Mouse (Mus musculus) forebrain, embryonic 13.5 days (tissue): ENCODE results near the gene Frmd5. TPM values are rescaled to one million over a fixed set of nuclear protein-coding genes. Genes with fewer than 3 reads are reported as not detected.
A peak's percentile ranks its signal among the peaks of the same experiment; 100 is the strongest.

ENCODE experiments used
- ATAC-seq: fragments of 200-750 bp; cut with Nextera tagmentation; 2 replicates; pipeline ENCODE4 v1.8.0; 2017
- H3K27ac ChIP-seq: fragments of 300-500 bp; sonication (generic); 2 replicates; pipeline ENCODE4 v1.5.1; 2015; ENCODE audit warnings: inconsistent platforms, mild to moderate bottlenecking, moderate library complexity
- H3K27me3 ChIP-seq: fragments of 300-500 bp; sonication (generic); 2 replicates; pipeline ENCODE4 v1.6.1; 2015; ENCODE audit warnings: mild to moderate bottlenecking, inconsistent platforms
- H3K36me3 ChIP-seq: fragments of 300-500 bp; sonication (generic); 2 replicates; pipeline ENCODE4 v1.6.1; 2015; ENCODE audit warnings: mild to moderate bottlenecking, inconsistent platforms; ENCODE audit not compliant: poor library complexity, severe bottlenecking
- H3K4me1 ChIP-seq: fragments of 300-500 bp; sonication (generic); 2 replicates; pipeline ENCODE4 v1.6.1; 2015; ENCODE audit warnings: inconsistent platforms
- H3K4me2 ChIP-seq: fragments of 300-500 bp; sonication (generic); 2 replicates; pipeline ENCODE4 v1.6.1; 2015; ENCODE audit warnings: inconsistent platforms, mild to moderate bottlenecking, moderate library complexity
- H3K4me3 ChIP-seq: fragments of 300-500 bp; sonication (generic); 2 replicates; pipeline ENCODE4 v1.5.1; 2015; ENCODE audit warnings: mild to moderate bottlenecking, inconsistent platforms
- H3K9ac ChIP-seq: fragments of 300-500 bp; sonication (generic); 2 replicates; pipeline ENCODE4 v1.6.1; 2015; ENCODE audit warnings: mild to moderate bottlenecking, inconsistent platforms
- H3K9me3 ChIP-seq: fragments of 300-500 bp; sonication (generic); replicated peaks from 2 replicates; pipeline ENCODE4 v1.6.1; 2016; ENCODE audit warnings: inconsistent platforms
- WGBS: fragments of 180-500 bp; shearing (Covaris S2); methylation state at CpG from one replicate; pipeline ENCODE4 v1.1.7; 2015; 5-methylcytosine and 5-hydroxymethylcytosine counted together
- polyA plus RNA-seq: library from polyadenylated mRNA; unstranded; fragments of >200 nt; fragmentation: Nextera tagmentation; extraction: Ambion mirVana; gene quantifications from 2 replicates; pipeline ENCODE4 v1.2.1, GENCODE M21; 2015

The Frmd5 gene
- polyA plus RNA-seq, 1 experiment from 2014 or later: 29.6 TPM

DNA sequence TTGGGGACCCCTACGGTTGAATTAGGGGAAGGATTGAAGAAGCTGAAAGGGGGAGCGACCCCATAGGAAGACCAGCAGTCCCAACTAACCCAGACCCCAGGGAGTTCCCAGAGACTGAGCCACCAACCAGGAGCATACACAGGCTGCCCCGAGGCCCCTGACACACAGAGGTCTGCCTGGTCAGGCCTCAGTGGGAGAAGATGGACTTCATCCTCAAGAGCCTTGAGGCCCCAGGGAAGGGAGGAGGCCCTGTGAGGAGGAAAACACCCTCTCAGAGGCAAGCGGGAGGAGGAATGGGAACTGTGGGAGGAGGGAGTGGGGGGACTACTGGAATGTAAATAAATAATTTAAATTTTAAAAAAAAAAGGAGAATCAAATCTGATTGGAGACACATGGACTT is 160.4 kb downstream of the Frmd5 start:
- no peaks in the 10 kb centered on the region for H3K27me3 ChIP-seq
- peaks cover 20% of the 10 kb centered on the region for H3K4me1 ChIP-seq
- no peak overlapping the region for H3K4me2 ChIP-seq
- no peaks in the 10 kb centered on the region for H3K36me3 ChIP-seq
- H3K9ac ChIP-seq: no peak overlapping the region
- H3K4me3 ChIP-seq: no peak overlapping the region
- H3K9me3 ChIP-seq: no peaks in the 10 kb centered on the region
- no peak for ATAC-seq
- no peak overlapping the region for H3K27ac ChIP-seq
- 81% methylated on average over 4 of the region's 4 CpGs for WGBS

DNA sequence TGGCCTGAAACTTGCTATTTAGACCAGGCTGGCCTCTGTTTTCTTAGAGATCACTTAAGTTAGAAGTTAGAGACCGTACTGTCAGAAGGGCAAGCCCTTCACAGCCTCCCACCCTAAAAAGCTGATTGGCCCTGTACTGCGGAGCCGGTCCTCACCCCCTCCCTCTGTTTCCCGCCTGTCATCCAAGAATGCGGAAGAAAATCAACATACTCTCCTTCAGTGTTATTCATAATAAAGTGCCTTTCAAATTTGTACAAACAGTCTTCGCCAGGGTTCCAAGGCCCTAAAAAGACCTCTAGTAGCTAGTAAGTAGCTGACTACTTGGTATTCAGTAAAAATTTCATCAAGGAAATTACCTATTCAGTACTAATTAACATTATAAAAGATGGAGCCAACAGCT is 164.0 kb downstream of the Frmd5 start:
- no peak overlapping the region for H3K9ac ChIP-seq
- no peaks in the 10 kb centered on the region for H3K27me3 ChIP-seq
- peak; percentile 48; the same call in 1 of the 2 replicates for ATAC-seq
- WGBS: 15% methylated on average over 6 of the region's 6 CpGs
- 0 out of 2 replicates have a peak overlapping the region, but pooled peaks have one; percentile 0 for H3K4me2 ChIP-seq
- H3K27ac ChIP-seq: peak overlapping the region; percentile 6; the same call in 1 of the 2 replicates
- no peak overlapping the region for H3K4me3 ChIP-seq
- H3K4me1 ChIP-seq: peaks cover 35% of the 10 kb centered on the region
- H3K9me3 ChIP-seq: no peaks in the 10 kb centered on the region
- no peaks in the 10 kb centered on the region for H3K36me3 ChIP-seq

DNA sequence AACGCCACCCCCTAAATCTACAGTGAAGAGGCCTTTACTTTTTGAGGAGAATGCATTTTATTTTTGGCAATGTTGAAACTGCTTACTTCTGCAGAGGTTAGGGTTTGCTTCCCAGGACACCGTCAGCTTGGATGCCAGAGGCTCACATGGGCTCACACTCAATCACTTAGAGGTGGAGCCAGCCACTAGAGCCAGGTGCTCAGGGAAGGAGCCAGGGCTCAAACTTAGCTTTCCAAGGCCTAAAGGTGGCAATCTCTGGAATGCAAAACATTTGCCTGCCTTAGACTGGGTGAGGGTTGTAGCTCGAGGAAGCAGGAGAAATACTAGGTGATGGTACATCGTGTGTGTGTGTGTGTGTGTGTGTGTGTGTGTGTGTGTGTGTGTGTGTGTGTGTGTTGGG is 174.8 kb downstream of the Frmd5 start:
- 80% methylated on average over 4 of the region's 4 CpGs for WGBS
- no peaks in the 10 kb centered on the region for H3K36me3 ChIP-seq
- no peak overlapping the region for H3K4me2 ChIP-seq
- H3K27me3 ChIP-seq: no peaks in the 10 kb centered on the region
- no peak overlapping the region for H3K9ac ChIP-seq
- no peak overlapping the region for H3K27ac ChIP-seq
- H3K4me3 ChIP-seq: no peak overlapping the region
- ATAC-seq: no peak
- no peaks in the 10 kb centered on the region for H3K9me3 ChIP-seq
- no peaks in the 10 kb centered on the region for H3K4me1 ChIP-seq

DNA sequence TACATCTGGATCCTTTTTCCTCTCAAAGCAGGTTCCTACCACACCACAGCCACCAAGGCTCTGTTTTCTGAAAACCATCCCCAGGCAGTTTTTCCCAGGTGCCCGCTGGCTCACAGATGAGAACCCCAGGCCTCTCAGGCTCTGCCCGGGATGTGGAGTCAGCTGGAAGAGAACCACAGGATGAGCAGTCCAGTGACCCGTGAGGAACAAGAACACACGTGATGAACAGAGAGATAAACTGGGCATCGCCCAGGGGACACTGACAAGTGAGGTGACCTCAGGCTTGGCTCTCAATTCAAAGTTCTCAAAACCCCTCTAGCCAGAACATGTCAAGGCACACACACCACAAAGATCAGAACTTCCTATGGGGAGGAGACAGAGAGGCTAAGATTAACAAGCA is 176.6 kb downstream of the Frmd5 start:
- Histone ChIP-seq H3K4me1 (no peaks in the 10 kb centered on the region), H3K9me3 (no peaks in the 10 kb centered on the region), H3K36me3 (no peaks in the 10 kb centered on the region), H3K4me3 (no peak overlapping the region), H3K27me3 (no peaks in the 10 kb centered on the region), H3K4me2 (no peak overlapping the region), H3K9ac (no peak overlapping the region), H3K27ac (no peak overlapping the region)
- WGBS: 73% methylated on average over 5 of the region's 5 CpGs
- ATAC-seq: no peak

DNA sequence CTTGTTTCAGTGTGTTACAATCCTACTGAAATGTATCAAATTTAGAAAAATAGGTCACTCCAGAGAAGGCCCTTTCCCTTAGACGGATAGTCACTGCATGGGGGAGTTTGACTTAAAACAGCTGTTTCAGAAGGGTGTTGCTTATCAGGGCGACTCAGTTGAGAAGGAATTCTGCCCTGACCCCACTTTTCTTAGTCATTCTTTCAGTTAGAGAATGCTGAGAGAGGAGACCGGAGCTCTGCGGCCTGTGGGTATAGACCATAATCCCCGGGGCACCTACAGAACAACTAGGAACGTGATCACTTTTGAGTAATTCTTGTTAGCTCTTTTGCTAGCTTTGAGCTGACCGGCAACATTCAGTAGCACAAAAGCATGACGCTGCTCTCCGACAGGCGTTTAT is 178.6 kb downstream of the Frmd5 start:
- WGBS: 73% methylated on average over 10 of the region's 10 CpGs
- no peak for ATAC-seq
- Histone ChIP-seq H3K27ac (no peak overlapping the region), H3K27me3 (no peaks in the 10 kb centered on the region), H3K4me1 (no peaks in the 10 kb centered on the region), H3K9me3 (no peaks in the 10 kb centered on the region), H3K4me2 (no peak overlapping the region), H3K4me3 (no peak overlapping the region), H3K9ac (no peak overlapping the region), H3K36me3 (no peaks in the 10 kb centered on the region)

DNA sequence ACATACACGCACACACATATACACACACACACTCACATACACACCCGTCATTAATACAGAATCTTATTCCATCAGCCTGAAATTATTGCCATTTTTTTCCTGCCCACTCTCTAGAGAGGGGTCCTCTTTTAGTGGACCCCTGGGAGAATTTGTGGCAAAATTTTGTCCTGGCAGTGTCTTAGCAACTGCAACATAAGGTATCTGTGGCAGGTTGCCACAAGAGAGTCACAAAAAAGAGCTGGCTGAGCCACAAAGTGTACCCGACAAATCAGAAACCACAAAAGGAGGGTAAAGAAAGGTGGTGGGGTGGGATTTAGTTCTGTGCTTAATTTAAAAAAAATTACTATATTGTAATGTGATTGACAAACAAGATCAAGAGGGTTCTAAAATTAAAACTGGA is 181.0 kb downstream of the Frmd5 start:
- 91% methylated on average over 3 of the region's 3 CpGs for WGBS
- Histone ChIP-seq H3K9ac (no peak overlapping the region), H3K27ac (no peak overlapping the region), H3K4me3 (no peak overlapping the region), H3K4me2 (no peak overlapping the region), H3K36me3 (no peaks in the 10 kb centered on the region), H3K27me3 (no peaks in the 10 kb centered on the region), H3K9me3 (no peaks in the 10 kb centered on the region), H3K4me1 (peaks cover 12% of the 10 kb centered on the region)
- no peak for ATAC-seq

DNA sequence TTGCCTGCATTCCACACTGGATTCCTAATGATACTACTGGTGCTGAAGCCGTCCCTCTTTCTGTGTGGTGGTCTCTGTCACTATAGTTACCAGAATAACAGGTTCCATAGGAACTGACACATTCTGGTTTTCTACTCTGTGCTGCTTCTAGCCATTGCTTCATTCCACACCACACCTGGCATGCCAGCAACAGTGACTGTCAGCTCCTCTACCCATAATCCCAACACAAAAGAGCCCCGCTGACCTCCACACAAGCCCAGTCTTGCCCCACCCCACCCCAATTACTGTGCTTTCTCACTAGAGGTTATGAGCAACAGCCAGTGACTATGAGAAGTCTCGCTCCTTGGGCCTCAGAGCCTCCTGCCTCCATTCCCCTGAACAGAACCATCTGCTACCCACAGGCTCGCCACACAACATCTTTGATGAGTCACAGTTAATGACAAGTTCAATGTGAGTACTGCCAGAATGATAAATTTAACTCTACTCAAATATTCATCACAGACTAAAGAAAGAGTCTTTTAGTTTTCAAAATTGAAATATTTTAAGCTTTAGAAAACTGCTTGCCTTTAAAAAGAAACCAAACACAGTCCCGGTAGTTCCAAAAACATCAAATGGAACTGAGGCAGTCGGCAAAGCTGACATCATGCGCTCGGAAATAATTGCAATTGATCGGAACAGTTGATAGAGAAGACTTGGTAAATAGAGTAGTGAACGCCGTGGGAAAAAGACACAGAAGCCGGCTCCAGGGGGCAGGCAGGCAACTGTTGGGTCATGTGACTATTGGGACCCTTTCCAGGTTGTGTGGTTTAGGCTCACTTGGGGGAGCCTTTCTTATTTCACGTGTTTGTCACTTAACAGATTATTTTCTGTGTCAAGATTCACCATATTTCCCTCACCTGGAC is 185.4 kb downstream of the Frmd5 start:
- Histone ChIP-seq H3K9ac (no peak overlapping the region), H3K27ac (peak overlapping the region; percentile 58), H3K4me1 (peaks cover 18% of the 10 kb centered on the region), H3K4me2 (peak overlapping the region; percentile 3; the same call in 1 of the 2 replicates), H3K4me3 (no peak overlapping the region), H3K36me3 (no peaks in the 10 kb centered on the region), H3K27me3 (no peaks in the 10 kb centered on the region), H3K9me3 (no peaks in the 10 kb centered on the region)
- ATAC-seq: peak; percentile 77
- WGBS: 24% methylated on average over 13 of the region's 13 CpGs

DNA sequence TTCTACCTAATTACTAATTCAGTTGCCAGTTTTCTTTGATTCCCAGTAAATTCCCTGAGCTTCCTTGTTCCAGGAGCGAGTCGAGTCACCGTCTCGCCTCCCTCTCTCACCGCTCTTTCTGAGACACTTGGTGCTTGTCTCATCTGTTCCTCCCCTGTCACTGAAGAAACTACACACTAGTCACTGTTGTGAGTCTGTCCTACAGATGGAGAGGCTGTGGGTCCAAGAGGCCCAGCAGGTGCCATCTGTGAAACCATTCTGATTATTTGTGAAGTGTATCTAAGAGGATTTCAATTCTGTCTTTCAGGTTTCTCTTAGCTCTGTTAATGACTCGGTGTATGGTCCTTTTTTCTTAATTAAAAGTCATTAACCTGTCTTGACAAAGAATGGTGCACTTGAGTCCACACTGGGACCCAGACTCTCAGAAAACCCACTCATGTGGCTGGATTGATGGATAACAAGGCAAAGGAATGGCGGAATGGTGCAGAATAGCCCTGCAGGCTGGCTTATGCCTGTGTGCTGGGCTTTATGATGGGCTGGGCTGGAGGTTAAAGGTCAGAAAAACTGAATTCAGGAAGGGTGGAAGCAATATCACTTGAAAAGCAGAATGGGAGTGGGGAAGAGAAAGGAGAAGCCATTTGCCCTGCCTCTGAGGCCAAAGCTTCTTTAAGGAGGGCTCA is 186.2 kb downstream of the Frmd5 start:
- no peaks in the 10 kb centered on the region for H3K9me3 ChIP-seq
- H3K4me1 ChIP-seq: peaks cover 18% of the 10 kb centered on the region
- no peak overlapping the region for H3K4me2 ChIP-seq
- ATAC-seq: peak; percentile 57
- no peaks in the 10 kb centered on the region for H3K27me3 ChIP-seq
- WGBS: 29% methylated on average over 7 of the region's 7 CpGs
- H3K27ac ChIP-seq: peak overlapping the region; percentile 58
- no peak overlapping the region for H3K4me3 ChIP-seq
- no peaks in the 10 kb centered on the region for H3K36me3 ChIP-seq
- no peak overlapping the region for H3K9ac ChIP-seq

DNA sequence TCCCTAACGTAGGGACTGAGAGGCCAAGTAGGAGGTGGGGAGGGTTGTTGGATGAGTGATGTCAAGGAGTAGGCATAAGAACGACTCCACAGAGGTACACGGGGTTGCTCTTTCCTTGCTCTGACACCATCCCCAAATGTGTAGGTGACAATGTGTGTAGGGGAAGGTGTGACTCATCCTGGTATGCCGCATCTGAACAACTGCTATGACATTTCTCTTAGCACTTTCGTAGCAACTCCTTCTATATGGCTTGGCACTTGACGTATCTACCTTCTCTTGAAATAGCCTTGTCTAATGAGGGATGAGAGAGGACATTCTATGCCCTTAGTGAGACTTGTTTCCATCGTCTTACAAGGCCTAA is 191.7 kb downstream of the Frmd5 start:
- no peaks in the 10 kb centered on the region for H3K36me3 ChIP-seq
- no peak overlapping the region for H3K4me3 ChIP-seq
- WGBS: 90% methylated on average over 7 of the region's 7 CpGs
- H3K27ac ChIP-seq: no peak overlapping the region
- H3K4me1 ChIP-seq: peaks cover 25% of the 10 kb centered on the region
- H3K27me3 ChIP-seq: no peaks in the 10 kb centered on the region
- no peak overlapping the region for H3K9ac ChIP-seq
- no peak overlapping the region for H3K4me2 ChIP-seq
- H3K9me3 ChIP-seq: no peaks in the 10 kb centered on the region
- no peak for ATAC-seq

DNA sequence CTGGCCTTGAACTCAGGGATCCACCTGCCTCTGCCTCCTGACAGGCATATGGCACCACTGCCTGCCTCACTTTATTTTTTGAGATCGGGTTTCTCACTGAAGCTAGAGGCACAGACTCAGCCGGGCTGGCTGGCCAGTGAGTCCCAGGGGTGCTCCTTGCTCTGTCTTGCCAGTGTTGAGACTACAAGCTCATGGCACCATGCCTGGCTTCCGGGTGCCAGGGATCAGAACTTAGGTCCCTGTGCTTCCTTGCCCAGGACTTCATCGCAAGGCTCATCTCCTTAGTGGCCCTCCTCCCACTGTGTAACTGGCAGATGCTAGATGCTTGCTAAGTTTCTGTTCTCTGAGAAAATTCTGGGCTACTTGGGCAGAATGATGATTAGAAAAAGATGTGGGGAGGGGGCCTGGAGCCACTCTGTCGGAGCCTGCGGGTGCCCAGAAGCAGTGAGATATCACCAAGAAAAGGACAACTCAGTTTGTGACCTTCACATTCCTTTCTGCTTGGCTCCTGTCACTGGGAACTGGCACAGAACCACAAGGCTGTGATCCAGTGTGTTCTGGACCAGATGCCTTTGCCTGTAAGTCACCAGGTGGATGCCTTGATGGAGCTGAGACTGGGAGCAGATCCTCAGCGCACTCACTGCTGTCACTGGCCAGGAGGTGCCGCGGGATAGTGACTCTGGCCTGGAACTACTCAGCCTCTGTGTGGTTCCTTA is 192.2 kb downstream of the Frmd5 start:
- no peak overlapping the region for H3K4me3 ChIP-seq
- no peaks in the 10 kb centered on the region for H3K9me3 ChIP-seq
- ATAC-seq: no peak
- no peak overlapping the region for H3K4me2 ChIP-seq
- no peaks in the 10 kb centered on the region for H3K36me3 ChIP-seq
- no peaks in the 10 kb centered on the region for H3K27me3 ChIP-seq
- no peak overlapping the region for H3K27ac ChIP-seq
- 91% methylated on average over 9 of the region's 9 CpGs for WGBS
- no peak overlapping the region for H3K9ac ChIP-seq
- H3K4me1 ChIP-seq: peaks cover 30% of the 10 kb centered on the region

DNA sequence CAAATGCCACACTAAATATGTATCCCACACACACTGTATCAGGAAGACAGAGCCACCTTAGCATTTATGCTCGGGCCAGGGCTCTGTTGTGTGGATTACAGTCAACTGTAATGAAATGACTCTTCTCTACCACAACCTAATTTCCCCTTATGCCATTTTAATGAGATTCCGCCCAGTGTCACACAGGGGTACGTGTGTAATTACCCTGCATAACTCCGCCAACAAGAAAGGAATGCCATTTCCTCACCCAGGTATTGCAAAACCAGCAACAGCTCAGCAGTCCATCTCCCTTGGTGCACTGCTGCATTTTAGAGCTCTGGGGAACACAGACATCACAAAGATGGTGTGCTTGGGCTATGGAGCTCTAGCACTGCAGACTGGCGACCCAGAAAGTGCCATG is 194.8 kb downstream of the Frmd5 start:
- ATAC-seq: 0 out of 2 replicates have a peak, but pooled peaks have one; percentile 10
- Histone ChIP-seq H3K4me3 (no peak overlapping the region), H3K9ac (no peak overlapping the region), H3K36me3 (no peaks in the 10 kb centered on the region), H3K4me1 (peaks cover 31% of the 10 kb centered on the region), H3K27ac (peak overlapping the region; percentile 45), H3K4me2 (no peak overlapping the region), H3K27me3 (no peaks in the 10 kb centered on the region), H3K9me3 (no peaks in the 10 kb centered on the region)
- 44% methylated on average over 5 of the region's 5 CpGs for WGBS
